Mouse (Mus musculus): ENCODE measurements around the gene Mrgpra2b.
"Not testable (repeated sequence)": the region's sequence is repeated elsewhere in the genome, so short reads cannot be mapped to it uniquely, and the experiment has no call there.

Gene Mrgpra2b

GRCm38 (mm10) chr7:47528762-47529161 lies at the start of gene Mrgpra2b:
Gene Mrgpra2b, minus strand, starts transcription at chr7:47528862.
- ChIA-PET CTCF (no interaction called here), POLR2A (no interaction called here)

GRCm38 (mm10) chr7:47516379-47516778 lies 12.3 kb downstream of the Mrgpra2b start:
- POLR2A ChIA-PET, result no interaction called here

GRCm38 (mm10) chr7:47515050-47515449 lies 13.6 kb downstream of the Mrgpra2b start:
- POLR2A ChIA-PET, result no interaction called here
- CTCF ChIA-PET, result interaction anchor here in 2 of 4 experiments (0.6 to 1.0 kb wide), 3 partner anchors 11 to 225 kb away, joined by 3 read pairs; no protein-coding TSS in a partner anchor

More at GRCm38 (mm10) chr7:47516379-47516778, 12.3 kb downstream of the Mrgpra2b start:
- CTCF ChIA-PET, result no interaction called here

- ChIA-PET CTCF (interaction anchor here in 1 of 4 experiments (0.6 kb wide), 1 partner anchor 130 kb away, joined by 7 read pairs; no protein-coding TSS in a partner anchor), POLR2A (no interaction called here)
Measured at GRCm38 (mm10) chr7:47502953-47503352, 25.7 kb downstream of the Mrgpra2b start.

- CTCF ChIA-PET, POLR2A ChIA-PET: not testable (repeated sequence)
Measured at GRCm38 (mm10) chr7:47491266-47491665, 37.4 kb downstream of the Mrgpra2b start.

- POLR2A ChIA-PET, CTCF ChIA-PET: not testable (repeated sequence)
Measured at GRCm38 (mm10) chr7:47489438-47489837, 39.2 kb downstream of the Mrgpra2b start.

GRCm38 (mm10) chr7:47483181-47483580 lies 45.5 kb downstream of the Mrgpra2b start:
- POLR2A ChIA-PET, CTCF ChIA-PET: not testable (repeated sequence)

- CTCF ChIA-PET, POLR2A ChIA-PET: not testable (repeated sequence)
Measured at GRCm38 (mm10) chr7:47473904-47474303, 54.8 kb downstream of the Mrgpra2b start.

GRCm38 (mm10) chr7:47465278-47465981 lies 63.2 kb downstream of the Mrgpra2b start:
- CTCF ChIA-PET, POLR2A ChIA-PET: not testable (repeated sequence)

GRCm38 (mm10) chr7:47452015-47452414 lies 76.6 kb downstream of the Mrgpra2b start, which contains the start of gene Mrgpra2a:
Gene Mrgpra2a, minus strand, starts transcription at chr7:47452139.
- POLR2A ChIA-PET, CTCF ChIA-PET: not testable (repeated sequence)

GRCm38 (mm10) chr7:47445729-47446128 lies 82.9 kb downstream of the Mrgpra2b start:
- CTCF ChIA-PET, POLR2A ChIA-PET: not testable (repeated sequence)

GRCm38 (mm10) chr7:47436463-47436862 lies 92.2 kb downstream of the Mrgpra2b start:
- POLR2A ChIA-PET, result not testable (repeated sequence)

GRCm38 (mm10) chr7:47427815-47428508 lies 100.7 kb downstream of the Mrgpra2b start:
- CTCF ChIA-PET, POLR2A ChIA-PET: not testable (repeated sequence)

More at GRCm38 (mm10) chr7:47436463-47436862, 92.2 kb downstream of the Mrgpra2b start:
- CTCF ChIA-PET, result interaction anchor here in 1 of 4 experiments (0.6 kb wide), 1 partner anchor 1229 kb away, joined by 4 read pairs; no protein-coding TSS in a partner anchor

Measured in embryonic stem cell, embryonic (primary cell).